Mouse (Mus musculus) MEL (cell line): ENCODE results near the gene Pomt1. TPM values are rescaled to one million over a fixed set of nuclear protein-coding genes. Genes with fewer than 3 reads are reported as not detected.

ENCODE experiments used
- DNase-seq: peaks from one replicate; pipeline ENCODE4 v3.0.0; 2011; ENCODE audit warnings: low read depth, low spot score
- H3K27ac ChIP-seq: 2 replicates; pipeline ENCODE4 v1.5.1; 2012; ENCODE audit warnings: low read depth, mild to moderate bottlenecking, control low read depth, low read length, moderate library complexity; ENCODE audit not compliant: control insufficient read depth
- H3K27me3 ChIP-seq, 2 experiments: fragments of 150-350 bp in 1 of 2; sonication (generic) in 1 of 2; 2 replicates each; pipeline ENCODE4 v1.6.1; 2012; ENCODE audit warnings: low read length in 2 of 2, mild to moderate bottlenecking in 2 of 2, improper control_type of control experiment in 1 of 2, moderate library complexity in 1 of 2; ENCODE audit not compliant: insufficient read depth in 2 of 2, control insufficient read depth in 1 of 2
- H3K36me3 ChIP-seq, 2 experiments: 2 replicates each; pipeline ENCODE4 v1.6.1; 2012 to 2014; ENCODE audit warnings: low read length in 2 of 2, improper control_type of control experiment in 1 of 2, inconsistent platforms in 1 of 2, mild to moderate bottlenecking in 1 of 2; ENCODE audit not compliant: insufficient read depth in 2 of 2, control insufficient read depth in 1 of 2
- H3K4me1 ChIP-seq, 2 experiments: fragments of 150-350 bp in 1 of 2; sonication (generic) in 1 of 2; 2 replicates each; pipeline ENCODE4 v1.6.1; 2012; ENCODE audit warnings: low read length in 2 of 2, improper control_type of control experiment in 1 of 2, mild to moderate bottlenecking in 1 of 2; ENCODE audit not compliant: insufficient read depth in 2 of 2, control insufficient read depth in 1 of 2
- H3K4me3 ChIP-seq, 2 experiments: fragments of 150-350 bp in 1 of 2; sonication (generic) in 1 of 2; 2 replicates each; pipeline ENCODE4 v1.5.1; 2012; ENCODE audit warnings: low read depth in 2 of 2, low read length in 2 of 2, mild to moderate bottlenecking in 2 of 2, moderate library complexity in 2 of 2, control low read depth in 1 of 2, improper control_type of control experiment in 1 of 2; ENCODE audit not compliant: control insufficient read depth in 1 of 2, insufficient read depth in 1 of 2
- H3K79me2 ChIP-seq: 2 replicates; pipeline ENCODE4 v1.6.1; 2012; ENCODE audit warnings: mild to moderate bottlenecking, low read length, moderate library complexity; ENCODE audit not compliant: control insufficient read depth, poor library complexity, insufficient read depth
- H3K9ac ChIP-seq: 2 replicates; pipeline ENCODE4 v1.6.1; 2012; ENCODE audit warnings: low read depth, mild to moderate bottlenecking, control low read depth, low read length, moderate library complexity; ENCODE audit not compliant: control insufficient read depth, poor library complexity, severe bottlenecking
- H3K9me3 ChIP-seq: fragments of 150-350 bp; sonication (generic); replicated peaks from 2 replicates; pipeline ENCODE4 v1.6.1; 2012; ENCODE audit warnings: mild to moderate bottlenecking, low read length, improper control_type of control experiment, moderate library complexity; ENCODE audit not compliant: insufficient read depth
- CHD1 ChIP-seq: IDR thresholded peaks from 2 replicates; pipeline ENCODE4 v1.6.1; 2012; ENCODE audit warnings: low read depth, mild to moderate bottlenecking, inconsistent platforms, low read length, improper control_type of control experiment
- CTCF ChIP-seq, 3 experiments: IDR thresholded peaks in 2 of 3; conservative IDR thresholded peaks in 1 of 3; 2 replicates each; pipeline ENCODE4 v1.5.1; 2011 to 2012; ENCODE audit warnings: low read length in 3 of 3, low read depth in 2 of 3, mild to moderate bottlenecking in 2 of 3, improper control_type of control experiment in 1 of 3, inconsistent platforms in 1 of 3, mixed read lengths in 1 of 3, moderate library complexity in 1 of 3; ENCODE audit not compliant: control insufficient read depth in 1 of 3, insufficient read depth in 1 of 3, poor library complexity in 1 of 3, severe bottlenecking in 1 of 3
- E2F4 ChIP-seq: IDR thresholded peaks from 2 replicates; pipeline ENCODE4 v1.6.1; 2011; ENCODE audit warnings: low read depth, low read length, improper control_type of control experiment, borderline replicate concordance
- ELF1 ChIP-seq: IDR thresholded peaks from 2 replicates; pipeline ENCODE4 v1.6.1; 2014; ENCODE audit warnings: low read depth, mild to moderate bottlenecking, inconsistent platforms, low read length, improper control_type of control experiment, moderate library complexity
- EP300 ChIP-seq, 2 experiments: IDR thresholded peaks; 2 replicates each; pipeline ENCODE4 v1.6.1; 2011; ENCODE audit warnings: improper control_type of control experiment in 2 of 2, low read length in 2 of 2, low read depth in 1 of 2, mild to moderate bottlenecking in 1 of 2
- JUND ChIP-seq: IDR thresholded peaks from 2 replicates; pipeline ENCODE4 v1.6.1; 2011; ENCODE audit warnings: low read depth, mild to moderate bottlenecking, improper control_type of control experiment, low read length
- MAFK ChIP-seq: IDR thresholded peaks from 2 replicates; pipeline ENCODE4 v1.6.1; 2011; ENCODE audit warnings: low read depth, mild to moderate bottlenecking, low read length, improper control_type of control experiment, borderline replicate concordance
- MAZ ChIP-seq: IDR thresholded peaks from 2 replicates; pipeline ENCODE4 v1.6.1; 2012; ENCODE audit warnings: low read depth, mild to moderate bottlenecking, inconsistent platforms, low read length, improper control_type of control experiment
- MYB ChIP-seq: IDR thresholded peaks from 2 replicates; pipeline ENCODE4 v1.6.1; 2011; ENCODE audit warnings: mild to moderate bottlenecking, low read depth, low read length, improper control_type of control experiment
- MYC ChIP-seq: IDR thresholded peaks from 2 replicates; pipeline ENCODE4 v1.6.1; 2011; ENCODE audit warnings: low read depth, mild to moderate bottlenecking, low read length, improper control_type of control experiment, moderate library complexity
- NRF1 ChIP-seq: IDR thresholded peaks from 2 replicates; pipeline ENCODE4 v1.6.1; 2014; ENCODE audit warnings: low read depth, mild to moderate bottlenecking, inconsistent platforms, low read length, improper control_type of control experiment, moderate library complexity; ENCODE audit not compliant: poor library complexity, insufficient read depth, severe bottlenecking
- SMC3 ChIP-seq: IDR thresholded peaks from 2 replicates; pipeline ENCODE4 v1.6.1; 2011; ENCODE audit warnings: low read depth, low read length, improper control_type of control experiment
- USF1 ChIP-seq: IDR thresholded peaks from 2 replicates; pipeline ENCODE4 v1.6.1; 2014; ENCODE audit warnings: low read depth, mild to moderate bottlenecking, inconsistent platforms, low read length, improper control_type of control experiment, moderate library complexity
- USF2 ChIP-seq, 2 experiments: IDR thresholded peaks; 2 replicates each; pipeline ENCODE4 v1.6.1; 2011 to 2012; ENCODE audit warnings: improper control_type of control experiment in 2 of 2, low read length in 2 of 2, borderline replicate concordance in 1 of 2, inconsistent platforms in 1 of 2, low read depth in 1 of 2, mild to moderate bottlenecking in 1 of 2; ENCODE audit not compliant: insufficient read depth in 1 of 2
- ZC3H11A ChIP-seq: IDR thresholded peaks from 2 replicates; pipeline ENCODE4 v1.6.1; 2012; ENCODE audit warnings: low read depth, mild to moderate bottlenecking, inconsistent platforms, low read length, improper control_type of control experiment
- ZKSCAN1 ChIP-seq: IDR thresholded peaks from 2 replicates; pipeline ENCODE4 v1.6.1; 2012; ENCODE audit warnings: low read depth, mild to moderate bottlenecking, inconsistent platforms, low read length, improper control_type of control experiment, moderate library complexity
- ZMIZ1 ChIP-seq: IDR thresholded peaks from 2 replicates; pipeline ENCODE4 v1.6.1; 2012; ENCODE audit warnings: low read depth, mild to moderate bottlenecking, inconsistent platforms, low read length, improper control_type of control experiment, moderate library complexity
- polyA plus RNA-seq, 2 experiments: library from polyadenylated mRNA; stranded (reverse) in 1 of 2; unstranded in 1 of 2; fragments of >175 nt in 1 of 2; fragments of >200 nt in 1 of 2; gene quantifications; 2 replicates each; pipeline versions ENCODE4 v1.2.1 to v1.2.4; 2012; ENCODE audit warnings: low replicate concordance in 2 of 2, low read depth in 1 of 2; ENCODE audit not compliant: insufficient read length in 2 of 2, insufficient read depth in 1 of 2, missing spikeins in 1 of 2
- total RNA-seq: library from RNA; depleted of rRNA; stranded (reverse); fragments of 300-350 nt; gene quantifications from 2 replicates; pipeline ENCODE4 v1.2.3, GENCODE M21; 2012

Pomt1 gene
- total and polyA plus RNA-seq, 3 experiments: 34.2 to 42.8 TPM; not detected in 1

DNA sequence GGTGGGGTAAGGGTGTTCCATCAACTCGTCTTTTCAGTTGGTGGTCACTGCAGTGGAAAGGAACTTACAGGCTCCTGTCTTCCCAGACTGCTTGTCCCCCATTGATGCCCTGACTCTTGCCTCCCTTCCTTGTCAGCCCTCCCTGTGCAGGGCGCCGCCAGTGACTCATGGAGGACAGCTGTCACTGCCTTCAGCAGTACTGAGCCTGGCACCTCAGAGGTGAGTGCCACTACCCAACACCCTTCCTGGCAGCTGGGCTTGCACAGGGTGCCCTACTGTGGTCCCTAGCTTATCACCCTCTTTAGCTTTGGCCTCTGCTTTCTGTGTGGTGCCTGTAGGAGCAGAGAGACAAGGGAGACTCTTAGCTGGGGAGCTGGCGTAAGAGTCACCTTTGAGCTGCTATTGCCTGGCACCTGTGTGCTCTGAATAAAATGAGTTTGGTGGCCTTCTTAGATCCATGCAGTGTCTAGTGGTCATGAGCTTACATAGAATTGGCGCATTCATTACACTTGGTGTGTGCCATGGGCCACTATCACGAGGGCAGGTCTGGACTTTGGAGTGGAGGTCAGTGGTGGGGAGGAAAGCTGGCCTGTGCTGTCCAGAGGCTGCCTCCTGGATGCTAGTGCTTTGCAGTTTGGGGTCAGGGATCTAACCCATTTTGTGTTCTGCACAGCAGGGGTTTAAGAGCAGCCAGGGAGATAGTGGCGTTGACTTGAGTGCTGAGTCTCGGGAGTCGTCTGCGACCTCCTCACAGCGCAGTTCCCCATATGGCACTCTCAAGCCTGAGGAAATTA is 17.7 kb upstream of the Pomt1 start:
- Histone ChIP-seq H3K79me2 (no peaks in the 10 kb centered on the region), H3K27ac (no peak overlapping the region), H3K9ac (no peak overlapping the region), H3K4me1 (no peaks in the 10 kb centered on the region), H3K4me3 (no peak overlapping the region), H3K9me3 (no peaks in the 10 kb centered on the region), H3K27me3 (no peaks in the 10 kb centered on the region), H3K36me3 (peaks cover 0 to 3% of the 10 kb centered on the region in 2 experiments; a peak in 2 of 4 replicates)
- no peak for DNase-seq
- TF ChIP-seq USF1: no peak
- TF ChIP-seq EP300 (IDR thresholded peaks at IDR 0.05; ENCODE audit: low read depth in 1 of 2, low read length in 2 of 2): no peak
- TF ChIP-seq ZMIZ1: no peak
- TF ChIP-seq E2F4: no peak
- TF ChIP-seq MAFK: no peak
- no peak for TF ChIP-seq ELF1
- no peak for TF ChIP-seq CTCF (IDR thresholded peaks at IDR 0.05 in 2 of 3, conservative IDR thresholded peaks at IDR 0.05 in 1 of 3; ENCODE audit: control insufficient read depth in 1 of 3, insufficient read depth in 1 of 3, low read depth in 2 of 3, low read length in 3 of 3, poor library complexity in 1 of 3, severe bottlenecking in 1 of 3)

- H3K9ac ChIP-seq: no peak overlapping the region
- H3K79me2 ChIP-seq: no peaks in the 10 kb centered on the region
- H3K27ac ChIP-seq: no peak overlapping the region
- H3K4me3 ChIP-seq: no peak overlapping the region
- H3K4me1 ChIP-seq: no peaks in the 10 kb centered on the region
- no peak for DNase-seq
- no peaks in the 10 kb centered on the region for H3K27me3 ChIP-seq
- no peak for TF ChIP-seq CHD1
- no peak for TF ChIP-seq SMC3
- no peak for TF ChIP-seq MAZ
- no peak for TF ChIP-seq MYC
- no peak for TF ChIP-seq JUND
- no peak for TF ChIP-seq MYB
- no peak for TF ChIP-seq ZKSCAN1
- TF ChIP-seq NRF1: no peak
- TF ChIP-seq CTCF (IDR thresholded peaks at IDR 0.05 in 2 of 3, conservative IDR thresholded peaks at IDR 0.05 in 1 of 3; ENCODE audit: control insufficient read depth in 1 of 3, insufficient read depth in 1 of 3, low read depth in 2 of 3, low read length in 3 of 3, poor library complexity in 1 of 3, severe bottlenecking in 1 of 3): no peak
- no peak for TF ChIP-seq ZC3H11A
- TF ChIP-seq EP300 (IDR thresholded peaks at IDR 0.05; ENCODE audit: low read depth in 1 of 2, low read length in 2 of 2): no peak
- no peak for TF ChIP-seq USF2 (IDR thresholded peaks at IDR 0.05; ENCODE audit: borderline replicate concordance in 1 of 2, insufficient read depth in 1 of 2, low read depth in 1 of 2, low read length in 2 of 2)
- peaks cover 0 to 3% of the 10 kb centered on the region in 2 experiments; a peak in 2 of 4 replicates for H3K36me3 ChIP-seq
- no peaks in the 10 kb centered on the region for H3K9me3 ChIP-seq
Observed at GRCm38 (mm10) chr2:32219501-32219900, 16.9 kb upstream of the Pomt1 start.
